Mouse (Mus musculus): ENCODE data around the gene Wdr5b. TPM values are rescaled to one million over a fixed set of nuclear protein-coding genes. Genes with fewer than 3 reads are reported as not detected.

The Wdr5b gene
- 2.2 and 2.3 TPM in 2 replicates for polyA plus RNA-seq (2012; rRNA removed)

DNA sequence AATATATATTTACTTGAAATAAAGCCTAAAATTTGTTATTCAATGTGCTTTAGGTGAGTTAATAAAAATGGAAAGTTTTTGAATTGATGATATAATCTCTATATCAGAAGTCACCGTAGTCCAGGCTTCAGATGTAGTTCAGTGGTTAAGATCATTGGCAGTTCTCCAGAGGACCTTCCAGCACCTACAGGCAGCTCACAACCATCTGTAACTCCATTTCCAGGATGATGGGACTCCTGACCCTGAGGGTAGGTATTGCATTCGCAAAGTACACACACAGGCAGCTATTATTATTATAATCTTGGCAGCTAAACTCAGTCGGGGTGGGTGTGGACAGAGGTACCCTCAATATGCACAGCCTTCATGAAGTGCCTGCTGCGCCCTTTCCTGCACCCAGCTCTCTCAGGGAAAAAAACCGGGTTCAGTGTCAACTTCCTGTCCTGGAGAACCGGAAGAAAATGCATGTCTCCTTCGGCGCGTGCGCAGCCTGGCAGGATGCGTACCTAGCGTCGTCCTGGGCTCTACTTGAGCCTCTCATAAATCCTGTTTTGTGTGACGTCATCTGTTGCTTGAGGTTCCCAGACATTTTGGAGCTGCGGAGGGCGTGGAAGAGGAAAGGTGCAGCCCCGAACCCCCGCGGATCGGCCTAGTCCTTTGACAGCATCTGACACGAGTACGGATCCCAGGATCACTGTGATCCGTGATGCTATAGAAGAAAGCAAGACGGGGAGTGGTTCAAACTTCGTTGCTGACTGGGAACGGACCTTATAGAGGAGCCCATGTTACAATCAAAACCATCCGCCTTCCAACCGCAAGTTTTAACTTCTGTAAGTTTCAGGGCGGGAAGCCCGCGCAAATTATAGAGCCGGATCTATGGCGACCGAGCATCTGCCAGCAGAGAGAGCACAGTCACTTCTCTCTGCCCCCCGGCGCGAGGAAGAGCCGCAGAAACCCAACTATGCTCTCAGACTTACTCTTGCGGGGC is at the start of gene Wdr5b:
Gene Wdr5b, plus strand, starts transcription at position 551 of the 985 bp plus-strand sequence.

DNA sequence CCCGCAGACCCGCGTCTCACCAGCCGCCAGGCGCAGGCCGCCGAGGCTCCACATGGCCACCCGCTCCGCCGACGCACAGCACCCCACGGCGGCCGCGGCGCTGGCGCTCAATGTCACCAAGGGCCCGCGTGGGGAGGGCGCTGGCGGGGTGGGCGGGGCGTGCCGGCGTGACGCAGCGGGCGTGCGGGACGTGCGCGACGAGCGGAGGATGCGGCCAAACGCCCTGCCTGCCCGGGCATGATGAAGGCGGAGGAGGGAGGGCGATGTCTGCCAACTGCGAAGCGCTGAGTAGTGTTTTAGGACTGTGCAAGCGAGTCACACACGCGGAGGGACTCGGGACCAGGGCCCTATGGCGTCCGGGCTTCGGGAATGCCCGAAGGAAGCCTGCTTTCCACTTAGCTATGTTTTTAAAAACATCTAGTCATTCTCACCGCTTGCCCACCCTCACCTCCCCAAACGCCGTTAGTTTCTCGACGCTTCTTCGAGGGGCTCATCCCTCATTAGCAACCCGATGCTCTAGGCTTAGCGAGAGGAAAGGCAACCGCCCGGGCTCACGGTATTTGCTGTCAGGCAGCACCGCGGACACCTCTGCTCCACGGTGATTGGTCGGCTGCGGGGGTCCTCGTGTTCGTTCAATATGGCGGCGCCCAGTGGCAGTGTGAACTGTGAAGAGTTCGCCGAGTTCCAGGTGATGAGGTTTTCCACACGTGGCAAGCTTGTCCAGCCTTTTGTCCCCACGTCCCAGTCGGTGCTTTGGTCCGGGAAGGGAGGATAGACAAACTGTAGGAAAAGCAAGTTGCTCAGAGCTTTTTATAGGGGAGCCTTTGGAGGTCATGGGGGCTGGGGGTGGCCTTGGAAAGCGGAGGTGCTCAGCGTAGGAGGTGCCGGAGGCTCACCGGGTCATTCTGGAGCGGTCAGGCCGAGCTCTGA is 30.7 kb downstream of the Wdr5b start, which contains the start of the genes Fam162a and Ccdc58:
Gene Fam162a, minus strand, starts transcription at position 145 of the 930 bp plus-strand sequence.
Gene Ccdc58, plus strand, starts transcription at position 236 of the 930 bp plus-strand sequence.

Other genes with a start within 250 kb of the Wdr5b start
- gene Parp14, start 169.6 kb upstream of the Wdr5b start, polyA plus RNA-seq (2012; rRNA removed) = 1.4 and 2.1 TPM in 2 replicates
- 5.8 and 7.4 TPM in 2 replicates for gene Parp9, start 102.7 kb upstream of the Wdr5b start, polyA plus RNA-seq (2012; rRNA removed)
- 2.4 and 3.4 TPM in 2 replicates for gene Dtx3l, start 102.0 kb upstream of the Wdr5b start, polyA plus RNA-seq (2012; rRNA removed)
- 11.1 and 13.5 TPM in 2 replicates for gene Kpna1, start 62.4 kb upstream of the Wdr5b start, polyA plus RNA-seq (2012; rRNA removed)
- 77.8 TPM in 2 replicates for gene Fam162a, start 30.4 kb downstream of the Wdr5b start, polyA plus RNA-seq (2012; rRNA removed)
- 63.0 and 68.6 TPM in 2 replicates for gene Ccdc58, start 30.5 kb downstream of the Wdr5b start, polyA plus RNA-seq (2012; rRNA removed)
- gene Csta1, start 90.1 kb downstream of the Wdr5b start, polyA plus RNA-seq (2012; rRNA removed) = not detected in 2 replicates
- 29.8 and 44.8 TPM in 2 replicates for gene Stfa2l1, start 115.6 kb downstream of the Wdr5b start, polyA plus RNA-seq (2012; rRNA removed)
- 78.4 and 119 TPM in 2 replicates for gene Gm5483, start 143.0 kb downstream of the Wdr5b start, polyA plus RNA-seq (2012; rRNA removed)
- 0.40 and 1.3 TPM in 2 replicates for gene Gm5416, start 169.2 kb downstream of the Wdr5b start, polyA plus RNA-seq (2012; rRNA removed)
- 2.1 and 2.8 TPM in 2 replicates for gene 2010005H15Rik, start 180.3 kb downstream of the Wdr5b start, polyA plus RNA-seq (2012; rRNA removed)
- gene Stfa1, start 235.8 kb downstream of the Wdr5b start, polyA plus RNA-seq (2012; rRNA removed) = 108 and 154 TPM in 2 replicates

All from liver, embryonic 14 days (tissue).